ENCODE assay signal across 9 mouse cellular contexts in genomic region chr6:48227431-48227830, GRCm38 (mm10).
A peak's percentile ranks its signal among the peaks of the same experiment; 100 is the strongest.
DNase-seq lines count a peak whose midpoint lies in the region; ATAC-seq and TF ChIP-seq lines count a peak whose summit lies in the region.
"Had no signal": no experiment of that assay in that cellular context is flagged by ENCODE, and none has a peak within 500 bp of the region (broad histone marks: within the 10 kb centered on the region; RNA-seq: fewer than 3 reads in every experiment).

No protein-coding gene starts in this region.

- no peaks in the 10 kb centered on the region for H3K9me3 ChIP-seq in embryonic facial prominence, embryonic 14.5 days (ENCODE audit: control insufficient read depth, low read length)
- H3K9me3 ChIP-seq in embryonic facial prominence, embryonic 10.5 days, result no peaks in the 10 kb centered on the region
- no peaks in the 10 kb centered on the region for H3K9me3 ChIP-seq in kidney, postnatal 0 days (replicated peaks; ENCODE audit: low read length)

- no peaks in the 10 kb centered on the region for H3K36me3 ChIP-seq in embryonic facial prominence, embryonic 14.5 days (ENCODE audit: control insufficient read depth, insufficient read depth, low read length)
- no peaks in the 10 kb centered on the region for H3K36me3 ChIP-seq in embryonic facial prominence, embryonic 10.5 days (replicated peaks)
- H3K36me3 ChIP-seq in kidney, postnatal 0 days (ENCODE audit: insufficient read depth, low read length), result no peaks in the 10 kb centered on the region
- no peaks in the 10 kb centered on the region for H3K36me3 ChIP-seq in thymus, adult 2 months (ENCODE audit: control insufficient read depth, insufficient read depth, low read length)

- TF ChIP-seq POLR2A in thymus, adult 2 months (IDR thresholded peaks at IDR 0.05; ENCODE audit: control insufficient read depth, extremely low read depth, insufficient read depth, low read length, poor library complexity), result no peak

- no peaks in the 10 kb centered on the region for H3K27me3 ChIP-seq in embryonic facial prominence, embryonic 14.5 days (replicated peaks; ENCODE audit: control insufficient read depth, insufficient read depth, low read length)
- H3K27me3 ChIP-seq in embryonic facial prominence, embryonic 10.5 days (replicated peaks; ENCODE audit: low read depth, poor library complexity, severe bottlenecking), result no peaks in the 10 kb centered on the region
- H3K27me3 ChIP-seq in kidney, postnatal 0 days (ENCODE audit: insufficient read depth, low read length), result no peaks in the 10 kb centered on the region
- no peaks in the 10 kb centered on the region for H3K27me3 ChIP-seq in thymus, adult 2 months (ENCODE audit: control insufficient read depth, insufficient read depth, low read length)

- H3K4me1 ChIP-seq in embryonic facial prominence, embryonic 14.5 days (ENCODE audit: control insufficient read depth, insufficient read depth, low read length), result no peaks in the 10 kb centered on the region
- no peaks in the 10 kb centered on the region for H3K4me1 ChIP-seq in embryonic facial prominence, embryonic 10.5 days
- no peaks in the 10 kb centered on the region for H3K4me1 ChIP-seq in kidney, postnatal 0 days (replicated peaks; ENCODE audit: insufficient read depth, low read length)
- H3K4me1 ChIP-seq in thymus, adult 2 months (replicated peaks; ENCODE audit: control insufficient read depth, insufficient read depth, low read length), result no peaks in the 10 kb centered on the region

- H3K27ac ChIP-seq in embryonic facial prominence, embryonic 14.5 days (replicated peaks; ENCODE audit: low read depth, low read length), result no peak overlapping the region
- no peak overlapping the region for H3K27ac ChIP-seq in embryonic facial prominence, embryonic 10.5 days (replicated peaks)
- no peak overlapping the region for H3K27ac ChIP-seq in kidney, postnatal 0 days
- no peak overlapping the region for H3K27ac ChIP-seq in thymus, adult 2 months (ENCODE audit: control insufficient read depth, insufficient read depth, low read length)

- WGBS in embryonic facial prominence, embryonic 14.5 days, result 35% methylated on average over 9 of the region's 9 CpGs
- 69% methylated on average over 9 of the region's 9 CpGs for WGBS in embryonic facial prominence, embryonic 10.5 days
- WGBS in kidney, postnatal 0 days, result 23% methylated on average over 9 of the region's 9 CpGs
- 58% methylated on average over 9 of the region's 9 CpGs for WGBS in thymus, adult 2 months

- H3K9ac ChIP-seq in embryonic facial prominence, embryonic 14.5 days (ENCODE audit: low read depth, low read length), result no peak overlapping the region
- H3K9ac ChIP-seq in kidney, postnatal 0 days (ENCODE audit: low read depth, low read length), result no peak overlapping the region

- peak; percentile 78 for DNase-seq in embryonic facial prominence, embryonic 14.5 days (ENCODE audit: low spot score)
- DNase-seq in embryonic facial prominence, embryonic 10.5 days (ENCODE audit: low spot score), result no peak
- peak; percentile 51 for DNase-seq in ovary, adult 18-20 months (ENCODE audit: low spot score)
- DNase-seq in ovary, postnatal 10 days (ENCODE audit: low spot score), result no peak
- DNase-seq in kidney, postnatal 0 days (ENCODE audit: low spot score), result peak; percentile 61
- peak; percentile 20 for DNase-seq in testis, postnatal 14 days (ENCODE audit: low spot score)
- no peak for DNase-seq in thymus, adult 2 months
- DNase-seq in layer of hippocampus, adult 11-12 months (ENCODE audit: low spot score), result no peak

- no peak for TF ChIP-seq CTCF in kidney, postnatal 0 days (IDR thresholded peaks at IDR 0.05; ENCODE audit: low read depth)
- no peak for TF ChIP-seq CTCF in thymus, adult 2 months (IDR thresholded peaks at IDR 0.05; ENCODE audit: borderline replicate concordance, control insufficient read depth, extremely low read depth, insufficient read depth, low read length, poor library complexity)

- no peak overlapping the region for H3K4me3 ChIP-seq in embryonic facial prominence, embryonic 14.5 days (ENCODE audit: low read depth, low read length)
- no peak overlapping the region for H3K4me3 ChIP-seq in embryonic facial prominence, embryonic 10.5 days
- H3K4me3 ChIP-seq in kidney, postnatal 0 days (replicated peaks; ENCODE audit: low read depth, low read length), result no peak overlapping the region
- no peak overlapping the region for H3K4me3 ChIP-seq in thymus, adult 2 months (ENCODE audit: control insufficient read depth, insufficient read depth, low read length)

- no peak for ATAC-seq in embryonic facial prominence, embryonic 14.5 days (ENCODE audit: low read depth)
- no peak for ATAC-seq in kidney, postnatal 0 days (replicated peaks; ENCODE audit: low FRiP score, low read depth)

- no peak overlapping the region for H3K4me2 ChIP-seq in embryonic facial prominence, embryonic 14.5 days (ENCODE audit: low read depth, low read length)
- H3K4me2 ChIP-seq in kidney, postnatal 0 days (ENCODE audit: low read length), result no peak overlapping the region
- H3K4me2 ChIP-seq: midbrain, embryonic 11.5 days had no signal

Comparison
In these comparisons a context has a peak if more than half of its experiments do, and no peak if none do; other contexts are left out.
1. DNase-seq: peak in embryonic facial prominence, embryonic 14.5 days (single experiment), ovary, adult 18-20 months (single experiment), kidney, postnatal 0 days (single experiment) and testis, postnatal 14 days (single experiment); none in embryonic facial prominence, embryonic 10.5 days (single experiment), ovary, postnatal 10 days (single experiment), thymus, adult 2 months (single experiment) and layer of hippocampus, adult 11-12 months (single experiment).